Mouse (Mus musculus): ENCODE data around the gene Gpr63. TPM values are rescaled to one million over a fixed set of nuclear protein-coding genes. Genes with fewer than 3 reads are reported as not detected.
"Not testable (repeated sequence)": the region's sequence is repeated elsewhere in the genome, so short reads cannot be mapped to it uniquely, and the experiment has no call there.

The Gpr63 gene
- total RNA-seq (2017) = not detected in 2 replicates

DNA sequence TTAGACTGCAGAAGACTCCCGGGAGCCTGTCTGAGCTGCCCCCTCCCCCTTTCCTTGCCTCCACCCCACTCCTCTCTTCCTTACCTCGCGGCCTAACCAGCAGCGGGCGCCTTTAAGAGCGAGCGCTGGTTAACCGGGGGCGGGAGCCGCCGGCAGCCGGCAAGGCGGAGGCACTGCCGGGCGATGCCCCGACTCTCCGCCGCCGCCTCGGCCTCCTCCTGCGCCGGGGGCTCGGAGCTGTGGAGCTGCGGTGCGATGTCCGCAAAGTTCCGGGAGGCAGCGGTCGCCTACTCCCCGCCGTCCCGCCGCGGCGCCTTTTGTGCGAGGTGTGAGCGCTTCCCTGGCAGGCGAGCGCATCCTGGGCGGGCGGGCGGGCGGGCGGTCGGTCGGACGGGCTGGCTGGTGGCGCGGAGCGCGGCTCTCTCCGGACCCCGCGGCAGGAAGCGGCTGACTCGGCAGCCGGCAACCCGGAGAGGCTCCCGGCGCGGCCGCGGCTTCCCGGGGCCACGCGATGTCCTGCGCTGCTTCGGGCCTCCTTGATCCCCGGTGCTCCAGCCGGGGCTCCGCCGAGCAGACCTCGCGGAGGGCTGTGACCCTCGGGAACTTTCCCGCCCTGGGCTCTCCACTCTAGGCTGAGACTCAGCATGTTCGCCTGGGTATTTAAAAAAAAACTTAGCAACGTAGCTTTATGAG is at the start of gene Gpr63:
Gene Gpr63, plus strand, starts transcription at position 109 of the 693 bp plus-strand sequence.
- no peak for ATAC-seq (ENCODE audit: extremely low read depth, insufficient number of reproducible peaks, low FRiP score, poor library complexity, severe bottlenecking)

DNA sequence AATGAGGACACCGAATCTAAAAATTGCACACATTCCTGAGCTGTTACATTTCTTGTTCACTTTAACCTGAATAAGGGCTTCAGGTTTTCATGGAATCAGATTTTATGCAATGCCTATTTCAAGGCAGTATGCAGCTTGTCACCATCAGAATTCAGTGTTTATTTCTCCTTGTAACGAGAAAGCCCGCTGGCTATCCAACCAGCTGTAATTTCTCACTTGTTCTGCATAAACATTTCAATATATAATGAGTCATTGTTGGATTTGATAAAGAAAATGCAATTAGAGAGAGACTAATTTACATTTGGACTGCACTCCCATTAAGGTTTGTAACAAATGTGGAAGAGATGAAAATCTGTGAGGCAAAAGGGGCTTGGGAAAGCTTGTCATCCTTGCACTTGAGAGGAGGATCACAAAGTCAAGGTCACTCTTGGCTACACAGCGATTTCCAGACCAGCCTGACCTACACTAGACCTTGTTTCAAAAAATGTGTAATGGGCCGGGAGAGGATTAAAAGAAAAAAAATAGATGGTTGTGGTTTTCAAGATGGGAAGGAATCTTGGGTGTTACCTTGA is 46.1 kb upstream of the Gpr63 start:
- ATAC-seq (ENCODE audit: extremely low read depth, insufficient number of reproducible peaks, low FRiP score, poor library complexity, severe bottlenecking) = no peak

DNA sequence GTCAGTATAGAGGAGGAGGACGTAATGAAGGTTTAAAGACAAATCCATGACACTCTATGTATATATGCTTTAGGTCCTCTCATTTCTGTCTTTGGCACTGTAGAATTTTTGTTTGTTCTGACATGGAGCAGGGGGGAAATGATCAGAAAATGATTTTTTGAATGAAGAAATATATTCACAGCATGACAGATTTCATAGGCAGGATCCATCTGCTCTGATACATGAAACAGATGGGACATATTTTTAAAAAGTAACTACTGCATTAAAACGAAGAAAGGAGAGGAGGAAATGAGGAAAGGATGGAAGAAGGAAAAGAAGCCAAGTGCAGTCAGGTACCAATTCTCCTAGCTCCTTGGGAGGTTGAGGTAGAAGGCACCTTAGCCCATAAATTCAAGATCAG is 41.5 kb upstream of the Gpr63 start:
- ATAC-seq (ENCODE audit: extremely low read depth, insufficient number of reproducible peaks, low FRiP score, poor library complexity, severe bottlenecking) = no peak

DNA sequence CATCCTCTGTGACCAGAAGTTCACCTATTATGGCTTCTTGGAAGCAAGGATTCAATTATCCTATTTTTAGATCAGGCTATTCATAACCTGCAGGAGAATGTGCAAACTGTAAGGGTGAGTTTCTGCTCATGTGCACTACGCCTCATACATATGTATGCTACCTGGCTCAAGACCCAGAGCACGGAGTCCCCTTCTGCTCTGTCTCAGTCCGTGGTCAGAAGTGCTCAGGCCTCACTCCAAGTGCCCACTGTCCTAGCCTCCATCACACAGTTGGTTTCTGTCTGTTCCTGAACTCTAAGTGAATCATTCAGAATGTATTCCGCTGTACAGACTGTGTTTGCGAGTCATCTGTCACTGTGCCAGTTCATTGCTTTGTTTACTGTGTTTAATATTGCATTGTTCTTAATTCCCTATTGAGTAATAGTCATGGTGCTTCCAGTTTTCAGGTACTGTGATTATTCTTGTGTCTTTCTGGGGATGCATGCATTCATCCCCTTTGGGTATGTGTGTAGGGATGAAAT is 37.9 kb upstream of the Gpr63 start:
- ATAC-seq (ENCODE audit: extremely low read depth, insufficient number of reproducible peaks, low FRiP score, poor library complexity, severe bottlenecking) = no peak

DNA sequence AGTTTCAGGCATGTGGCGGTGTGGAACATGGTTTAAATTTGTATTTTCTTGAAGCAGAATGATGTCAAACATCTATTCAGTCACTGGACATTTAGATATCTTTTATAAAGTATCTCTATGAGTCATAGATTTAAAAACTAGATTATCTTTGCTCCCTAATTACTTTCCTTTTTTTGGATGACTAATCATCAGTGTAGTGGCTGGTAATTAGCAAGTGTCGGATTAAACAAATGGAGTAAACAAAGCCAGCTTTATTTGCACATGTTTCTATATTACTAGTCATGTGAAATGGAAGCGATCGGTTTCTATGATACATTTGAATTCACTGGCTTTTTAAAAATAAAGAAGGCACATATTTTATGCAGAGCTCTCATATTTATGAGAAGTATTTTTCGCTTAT is 37.3 kb upstream of the Gpr63 start:
- no peak for ATAC-seq (ENCODE audit: extremely low read depth, insufficient number of reproducible peaks, low FRiP score, poor library complexity, severe bottlenecking)

DNA sequence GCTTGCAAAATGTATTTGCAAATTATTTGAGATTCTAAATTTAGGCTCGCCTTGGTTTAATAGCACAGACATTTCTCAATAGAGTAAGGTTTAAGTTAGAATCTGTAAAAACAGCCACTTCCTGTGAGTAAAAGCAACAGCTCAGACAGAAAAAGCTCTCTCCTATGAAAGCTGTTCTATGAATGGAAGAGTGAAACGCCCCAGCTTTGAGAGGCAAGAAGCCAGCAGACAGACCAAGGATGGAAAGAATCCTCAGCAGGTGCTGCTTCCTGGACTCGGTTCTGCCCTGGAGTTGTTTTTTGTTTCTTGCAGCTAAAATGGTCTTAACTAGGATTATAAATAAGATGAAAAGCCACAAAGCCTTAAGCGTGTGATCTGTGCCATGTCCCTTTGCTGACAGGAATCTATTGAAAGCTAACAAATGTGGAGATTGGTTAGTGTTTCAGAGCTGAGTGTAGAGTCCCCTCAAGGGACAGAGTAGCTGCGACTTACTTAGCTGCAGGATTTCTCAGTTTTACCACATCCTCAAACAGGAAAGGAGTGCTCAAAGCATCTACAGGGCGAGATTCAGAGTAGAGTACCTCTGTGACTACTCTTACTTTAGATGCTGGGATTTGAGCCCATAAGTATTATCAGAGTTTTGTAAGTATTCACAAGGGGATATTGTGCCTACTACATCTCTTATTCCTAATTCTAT is 23.3 kb upstream of the Gpr63 start:
- ATAC-seq (ENCODE audit: extremely low read depth, insufficient number of reproducible peaks, low FRiP score, poor library complexity, severe bottlenecking) = no peak

DNA sequence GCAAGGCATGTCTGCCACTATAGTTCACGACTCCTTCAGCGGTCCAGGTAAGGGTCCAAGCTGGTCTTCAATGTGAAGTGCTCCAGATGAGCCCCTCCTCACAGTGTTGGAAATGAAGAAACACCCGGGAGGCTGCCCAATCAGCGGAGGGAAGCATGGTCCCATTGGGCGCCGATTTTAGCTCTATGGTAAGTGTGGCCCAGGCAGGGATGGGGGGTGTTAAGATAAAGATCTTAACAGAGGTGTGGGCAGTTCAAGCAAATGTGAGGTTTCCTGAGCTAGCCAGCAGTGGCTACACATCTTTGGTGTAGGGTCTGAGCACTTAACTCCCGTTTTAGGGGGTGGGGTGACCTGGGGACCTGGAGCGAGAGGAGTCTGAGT is 299 bp upstream of the Gpr63 start:
- ATAC-seq (ENCODE audit: extremely low read depth, insufficient number of reproducible peaks, low FRiP score, poor library complexity, severe bottlenecking) = no peak

DNA sequence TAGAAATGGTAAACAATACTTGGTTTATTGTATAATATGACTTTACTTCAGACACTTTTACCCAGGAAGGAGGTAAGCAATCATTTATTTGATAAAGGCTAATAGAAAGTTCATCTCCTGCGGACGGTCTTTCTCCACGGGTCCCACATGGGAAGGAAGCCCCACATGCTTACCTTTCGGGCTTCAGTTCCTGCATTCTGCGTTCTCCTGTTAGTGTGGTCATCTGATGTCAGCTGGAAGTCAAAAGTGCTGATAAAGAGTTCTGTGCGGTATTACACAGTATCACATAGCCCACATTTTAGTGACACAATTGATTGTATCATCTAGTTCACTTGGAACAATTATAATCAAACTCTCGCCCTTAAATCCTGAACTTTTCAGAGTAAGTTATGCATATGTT is 1.0 kb downstream of the Gpr63 start:
- ATAC-seq (ENCODE audit: extremely low read depth, insufficient number of reproducible peaks, low FRiP score, poor library complexity, severe bottlenecking) = no peak

DNA sequence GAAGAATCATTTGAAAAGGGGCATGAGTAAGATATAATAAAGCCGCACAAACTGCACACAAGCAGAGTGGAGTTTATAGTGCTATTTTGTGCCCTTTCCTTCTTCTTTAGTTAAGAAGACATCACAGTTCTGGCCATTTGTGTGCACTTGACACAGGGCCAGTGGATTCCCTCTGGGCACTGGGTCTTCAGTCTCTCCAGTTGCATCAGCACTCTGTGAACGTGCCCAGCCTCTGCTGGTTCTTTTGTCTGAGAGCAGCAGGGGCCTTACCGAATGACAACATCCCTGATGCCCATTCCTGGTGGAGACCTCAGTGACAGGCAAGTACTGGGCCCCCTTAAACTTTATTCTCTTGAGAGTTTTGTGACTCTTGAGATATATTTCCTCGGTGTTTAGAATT is 12.4 kb downstream of the Gpr63 start:
- no peak for ATAC-seq (ENCODE audit: extremely low read depth, insufficient number of reproducible peaks, low FRiP score, poor library complexity, severe bottlenecking)

DNA sequence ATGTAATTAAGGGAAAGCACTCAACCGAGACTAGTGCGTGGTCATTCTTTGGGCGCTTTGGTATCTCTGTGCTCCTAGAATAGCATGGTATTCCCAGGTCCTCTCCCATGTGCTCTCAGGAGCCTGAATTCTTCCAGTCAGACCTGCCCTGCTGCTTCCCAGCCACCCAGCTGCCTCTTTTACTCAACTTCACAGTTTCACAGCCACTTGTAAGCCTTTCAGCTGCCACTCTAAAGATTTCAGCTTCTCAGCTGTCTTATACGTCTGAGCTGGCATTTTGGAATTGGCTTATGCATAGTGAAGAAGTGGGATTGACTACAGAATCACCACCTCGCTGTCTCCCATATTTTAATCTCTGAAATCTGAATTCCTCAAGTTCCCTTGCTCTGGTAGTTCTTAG is 19.4 kb downstream of the Gpr63 start:
- ATAC-seq (ENCODE audit: extremely low read depth, insufficient number of reproducible peaks, low FRiP score, poor library complexity, severe bottlenecking) = no peak

DNA sequence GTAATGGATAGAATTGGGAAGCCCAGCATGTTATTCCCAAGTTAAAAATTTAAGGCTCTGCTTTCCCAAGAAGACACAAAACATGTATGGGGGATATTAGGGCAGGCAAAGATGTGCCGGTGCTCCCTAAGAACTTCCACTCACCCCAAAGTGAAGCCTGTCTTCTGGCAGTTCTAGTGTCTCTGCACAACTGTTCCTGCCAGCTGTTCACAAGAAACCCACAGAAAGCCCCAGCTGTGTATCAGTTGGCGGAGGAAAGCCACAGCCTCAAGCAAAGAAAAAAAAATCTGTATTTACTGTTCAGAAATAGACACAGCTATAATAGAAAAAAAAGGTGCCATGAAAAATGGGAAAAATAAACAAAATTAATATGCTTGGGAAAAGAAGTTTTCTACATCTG is 25.3 kb downstream of the Gpr63 start:
- ATAC-seq (ENCODE audit: extremely low read depth, insufficient number of reproducible peaks, low FRiP score, poor library complexity, severe bottlenecking) = no peak

DNA sequence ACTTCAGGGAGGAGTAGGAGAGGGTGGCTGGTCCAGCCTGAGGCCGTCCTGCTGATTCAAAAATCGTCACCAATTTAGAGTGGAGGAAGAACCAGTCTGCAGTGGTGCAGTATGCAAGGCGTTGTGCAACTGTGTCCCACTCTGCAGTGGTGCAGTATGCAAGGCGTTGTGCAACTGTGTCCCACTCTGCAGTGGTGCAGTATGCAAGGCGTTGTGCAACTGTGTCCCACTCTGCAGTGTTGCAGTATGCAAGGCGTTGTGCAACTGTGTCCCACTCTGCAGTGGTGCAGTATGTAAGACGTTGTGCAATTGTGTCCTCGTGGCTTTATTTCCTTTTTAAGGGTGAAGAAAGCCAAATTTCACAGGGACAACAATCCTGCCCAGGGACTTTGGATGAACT is 43.1 kb downstream of the Gpr63 start:
- not testable (repeated sequence) for ATAC-seq (ENCODE audit: extremely low read depth, insufficient number of reproducible peaks, low FRiP score, poor library complexity, severe bottlenecking)

DNA sequence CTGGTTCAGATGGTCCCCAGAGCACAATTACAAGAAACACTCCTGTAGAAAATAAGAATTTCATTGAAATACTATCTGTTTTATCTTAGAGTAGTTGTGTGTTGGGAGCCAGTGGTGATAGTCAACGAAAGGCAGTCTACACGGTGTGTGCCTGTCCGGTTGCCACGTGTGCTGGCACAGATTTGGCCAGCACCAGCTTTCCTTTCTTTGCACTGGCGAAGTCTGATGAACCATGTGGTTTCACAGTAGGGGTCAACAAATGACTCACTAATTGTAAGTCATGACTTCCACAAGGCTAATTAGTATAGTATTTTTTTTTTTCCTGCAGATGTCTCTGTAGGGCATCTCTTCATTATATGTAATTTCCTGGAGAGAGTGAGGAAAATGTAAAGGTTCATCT is 45.6 kb downstream of the Gpr63 start:
- ATAC-seq (ENCODE audit: extremely low read depth, insufficient number of reproducible peaks, low FRiP score, poor library complexity, severe bottlenecking) = no peak

DNA sequence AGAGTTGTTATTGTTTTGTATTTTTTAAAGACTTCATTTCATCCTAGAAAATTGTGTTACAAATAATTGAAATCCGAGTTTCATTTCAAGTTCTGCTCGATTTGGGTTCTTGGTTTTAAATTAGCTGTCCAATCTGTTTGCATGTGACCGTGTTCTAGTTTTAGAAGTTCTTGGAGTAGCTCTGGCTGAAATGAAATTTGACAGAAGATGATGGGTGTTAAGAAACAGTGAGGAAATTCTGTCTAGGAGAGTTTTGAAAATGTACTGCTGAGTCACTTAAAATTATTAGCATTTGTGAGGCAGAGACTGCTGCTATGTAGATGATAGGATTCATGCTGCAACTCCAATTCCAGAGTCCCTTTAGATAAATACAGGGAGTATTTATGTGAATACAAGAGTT is 46.5 kb downstream of the Gpr63 start:
- ATAC-seq (ENCODE audit: extremely low read depth, insufficient number of reproducible peaks, low FRiP score, poor library complexity, severe bottlenecking) = no peak

DNA sequence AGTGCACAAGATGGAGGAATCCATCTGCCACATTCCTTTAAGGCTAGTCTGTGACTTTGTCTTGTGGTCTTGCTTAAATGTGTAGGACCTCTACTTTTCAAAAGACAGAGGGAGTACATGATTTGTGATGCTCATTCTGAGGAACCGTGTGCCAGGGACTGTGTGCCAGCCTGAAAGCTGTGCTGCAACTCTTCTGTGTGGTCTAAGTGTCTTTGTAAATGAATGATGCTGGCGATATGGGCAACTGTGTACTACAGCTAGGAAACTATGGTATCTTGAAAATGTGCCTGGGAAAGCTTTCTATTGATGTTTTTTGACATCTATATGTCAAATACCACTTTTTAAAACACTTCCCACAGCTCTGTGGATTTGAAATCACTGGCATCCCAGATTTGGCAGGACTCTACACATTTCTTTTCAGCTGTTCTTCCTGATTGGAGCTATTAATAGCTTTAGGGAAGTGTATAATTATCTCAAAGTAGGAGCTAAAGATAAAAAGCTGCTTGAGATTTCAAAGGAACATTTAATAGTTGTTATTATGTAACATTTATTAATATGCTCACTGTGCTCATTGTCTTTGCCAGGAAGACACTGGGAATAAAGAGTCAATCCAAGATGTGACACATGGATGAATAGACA is 48.9 kb downstream of the Gpr63 start:
- no peak for ATAC-seq (ENCODE audit: extremely low read depth, insufficient number of reproducible peaks, low FRiP score, poor library complexity, severe bottlenecking)

DNA sequence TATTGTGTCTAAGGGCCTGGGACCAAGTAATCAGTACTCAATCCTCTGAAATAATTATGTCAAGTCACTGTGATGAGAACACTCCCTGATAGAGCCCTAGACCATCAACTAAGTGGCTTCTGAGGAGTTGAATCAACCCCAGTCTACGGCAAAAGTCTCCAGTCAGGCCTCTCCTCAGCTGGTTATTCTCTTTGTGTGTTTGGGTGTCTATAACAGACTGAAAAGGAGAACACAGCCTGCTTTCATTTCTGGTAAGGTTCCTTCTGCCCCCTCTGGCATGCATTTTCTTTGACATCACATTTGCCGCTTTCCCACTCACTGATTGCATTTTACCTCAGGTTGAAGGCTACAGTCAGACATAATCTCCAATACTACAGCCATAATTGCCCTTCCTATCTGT is 62.0 kb downstream of the Gpr63 start:
- no peak for ATAC-seq (ENCODE audit: extremely low read depth, insufficient number of reproducible peaks, low FRiP score, poor library complexity, severe bottlenecking)

DNA sequence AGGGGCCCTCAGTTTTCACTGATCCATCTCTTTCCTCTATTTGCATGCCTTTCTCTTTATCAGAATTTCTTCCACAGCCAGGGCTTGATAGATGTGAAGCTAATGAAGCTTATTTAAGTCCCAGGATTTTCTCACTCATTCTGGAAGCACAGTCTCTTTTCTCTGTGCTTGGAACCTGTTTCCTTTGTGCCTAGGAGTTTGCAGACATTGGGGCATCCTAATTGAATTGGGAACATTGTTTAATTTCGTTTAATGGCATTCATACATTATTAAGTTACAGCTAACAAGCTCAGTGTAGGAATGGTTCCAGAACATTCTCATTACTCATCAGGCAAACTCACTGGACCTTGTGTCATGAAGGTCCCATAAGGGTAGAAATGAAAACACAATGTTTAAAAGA is 62.5 kb downstream of the Gpr63 start:
- no peak for ATAC-seq (ENCODE audit: extremely low read depth, insufficient number of reproducible peaks, low FRiP score, poor library complexity, severe bottlenecking)

DNA sequence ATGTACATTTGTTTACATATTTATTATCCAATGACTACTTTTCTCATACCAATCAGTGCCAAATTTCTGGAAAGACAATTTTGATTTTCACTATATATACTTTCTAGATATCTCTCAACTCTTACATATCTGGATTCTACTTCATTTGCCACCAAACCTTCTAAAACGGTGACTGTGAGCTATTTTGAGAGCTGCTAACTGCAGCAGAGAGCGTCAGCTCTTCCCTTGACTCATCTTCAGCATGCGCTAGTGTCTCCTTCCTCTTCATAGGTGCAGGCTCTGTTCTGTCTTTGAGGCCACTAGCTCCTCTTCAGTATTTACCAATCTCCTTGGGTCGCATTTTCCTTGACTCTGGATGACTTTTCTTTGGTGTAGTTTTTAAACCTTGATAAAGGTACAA is 63.7 kb downstream of the Gpr63 start:
- no peak for ATAC-seq (ENCODE audit: extremely low read depth, insufficient number of reproducible peaks, low FRiP score, poor library complexity, severe bottlenecking)

DNA sequence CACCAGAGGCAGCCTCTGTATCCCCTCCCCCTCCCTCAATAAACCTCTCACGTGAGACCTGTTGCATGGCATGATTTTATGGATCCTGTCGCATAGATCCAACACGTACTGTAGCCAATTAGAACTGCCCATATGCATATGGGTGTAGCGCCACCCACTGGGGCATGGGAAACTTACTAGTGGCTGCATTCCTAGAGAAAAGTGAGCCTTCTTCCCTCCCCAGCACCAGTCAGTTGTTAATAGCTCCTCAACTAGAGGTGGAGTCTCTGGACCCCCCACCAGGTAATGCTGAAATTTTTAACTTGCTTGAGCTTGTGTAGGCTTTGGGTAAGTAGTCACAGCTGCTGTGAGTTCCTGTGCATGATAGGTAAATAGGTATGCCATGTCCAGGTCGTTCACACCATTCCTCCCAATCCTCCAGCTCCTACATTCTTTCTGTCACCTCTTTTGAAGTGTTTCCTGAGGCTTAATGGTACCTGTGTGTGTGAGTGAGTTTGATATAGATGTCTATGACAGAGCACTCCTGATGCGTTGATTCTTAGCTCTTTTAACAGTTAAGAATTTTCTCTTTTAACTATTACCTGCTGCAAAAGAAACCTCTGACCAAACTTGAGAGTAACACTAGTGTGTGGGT is 69.1 kb downstream of the Gpr63 start:
- no peak for ATAC-seq (ENCODE audit: extremely low read depth, insufficient number of reproducible peaks, low FRiP score, poor library complexity, severe bottlenecking)

All from neutrophil, adult 5-6 weeks (primary cell).